Mouse (Mus musculus): ENCODE measurements at regions not wholly inside any gene's neighbourhood (a gene's known extent, or its start where the extent isn't known, plus 50 kb on each side); places are given as distances from the start of the nearest gene placed in this dataset.

DNA sequence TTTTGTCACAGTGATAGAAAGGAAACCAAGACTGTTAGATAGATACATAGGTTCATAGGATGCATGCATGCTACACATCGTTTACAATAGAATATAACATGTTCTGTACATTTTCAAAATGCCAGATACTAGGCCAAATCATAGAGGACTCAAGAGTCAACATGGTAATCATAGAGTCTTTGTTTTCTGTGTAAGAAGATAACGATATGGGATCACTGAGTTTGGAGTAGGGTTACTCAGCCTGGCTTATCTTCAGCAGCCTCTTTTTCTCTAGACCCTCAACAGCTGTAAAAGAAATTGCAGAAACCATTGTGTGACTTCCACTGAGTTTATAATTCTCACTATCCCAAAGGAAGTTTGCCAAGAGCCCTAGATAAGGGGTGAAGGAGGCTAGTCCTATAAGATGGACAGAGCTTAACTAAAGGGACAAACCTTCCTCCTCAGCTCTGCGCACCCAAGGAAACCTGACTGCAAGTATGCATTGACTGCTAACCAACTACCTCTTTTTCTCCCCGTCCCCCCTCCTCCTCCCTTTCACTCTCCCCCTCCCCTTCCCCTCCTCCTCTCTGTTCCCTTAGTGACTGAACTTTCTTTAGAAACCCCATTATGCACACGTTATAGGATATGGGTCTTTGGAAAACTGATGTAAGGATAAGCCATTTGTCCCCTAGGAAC lies 160.8 kb downstream of the Stard3nl start:
- TF ChIP-seq EP300 (IDR thresholded peaks at IDR 0.05; ENCODE audit: low read depth) (no peak), CTCF (IDR thresholded peaks at IDR 0.05; ENCODE audit: low read depth) (no peak)

All from liver, postnatal 0 days (tissue).